Mouse (Mus musculus): ENCODE results near the gene Mrpl58.

The Mrpl58 gene

DNA sequence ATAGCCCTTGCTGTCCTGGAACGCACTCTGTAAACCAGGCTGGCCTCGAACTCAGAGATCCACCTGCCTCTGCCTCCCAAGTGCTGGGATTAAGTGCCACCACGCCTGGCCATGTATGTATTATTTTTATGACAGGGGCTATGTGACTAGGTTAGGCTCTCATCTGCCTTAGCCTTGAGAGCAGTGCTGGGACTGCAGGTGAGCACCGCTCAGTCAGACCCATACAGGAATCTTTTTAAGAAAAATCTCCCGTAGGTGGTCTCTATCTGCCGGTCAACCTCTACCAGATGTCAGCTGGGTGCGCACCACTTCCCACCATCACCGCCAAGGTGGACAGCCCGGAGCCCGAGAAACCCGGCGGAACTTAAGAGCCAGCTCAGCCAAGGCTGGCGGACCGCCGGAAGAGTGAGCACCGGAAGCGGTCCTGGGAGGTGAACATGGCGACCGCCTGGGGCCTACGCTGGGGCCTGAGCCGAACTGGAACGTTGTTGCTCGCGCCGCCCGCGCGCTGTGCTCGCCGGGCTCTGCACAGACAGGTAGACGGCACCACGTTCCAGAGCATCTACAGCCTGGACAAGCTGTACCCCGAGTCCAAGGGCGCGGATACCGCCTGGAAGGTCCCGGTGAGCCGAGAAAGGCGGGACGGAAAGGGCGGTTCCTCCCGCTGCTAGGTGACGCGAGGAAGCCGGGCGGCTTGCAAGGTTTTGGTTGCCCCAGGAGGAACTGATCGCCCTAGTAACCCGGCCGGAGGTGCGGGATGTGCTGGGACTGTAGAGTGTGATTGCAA is at the start of gene Mrpl58:
Gene Mrpl58, plus strand, starts transcription at position 415 of the 787 bp plus-strand sequence.
- DNase-seq (ENCODE audit: low spot score in 2 of 2): peak; percentile 77 to 81

DNA sequence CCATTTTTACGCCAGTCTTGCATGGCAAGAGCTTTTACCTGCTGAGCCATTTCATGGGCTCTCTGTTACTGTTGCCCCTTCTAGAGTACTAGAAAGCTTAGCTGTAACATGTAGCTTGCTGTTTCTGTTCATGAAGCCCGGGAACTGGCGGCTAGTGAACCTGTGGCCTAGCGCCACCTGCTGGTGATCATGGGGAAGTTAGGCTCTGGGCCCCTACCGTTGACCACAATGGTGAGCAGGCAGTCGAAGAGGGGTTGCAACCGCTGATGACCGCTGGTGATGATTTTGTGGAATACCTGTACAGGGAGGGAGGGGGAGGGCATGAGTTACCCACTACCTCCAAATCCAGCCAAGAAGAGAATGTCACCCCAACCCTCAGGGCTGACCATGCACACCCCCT is 49.4 kb upstream of the Mrpl58 start:
- DNase-seq (ENCODE audit: low spot score in 2 of 2): peak; percentile 59 to 66

GRCm38 (mm10) chr11:115358468-115358867 is 45.1 kb upstream of the Mrpl58 start:
- peak; percentile 63 to 77 for DNase-seq (ENCODE audit: low spot score in 2 of 2)

DNA sequence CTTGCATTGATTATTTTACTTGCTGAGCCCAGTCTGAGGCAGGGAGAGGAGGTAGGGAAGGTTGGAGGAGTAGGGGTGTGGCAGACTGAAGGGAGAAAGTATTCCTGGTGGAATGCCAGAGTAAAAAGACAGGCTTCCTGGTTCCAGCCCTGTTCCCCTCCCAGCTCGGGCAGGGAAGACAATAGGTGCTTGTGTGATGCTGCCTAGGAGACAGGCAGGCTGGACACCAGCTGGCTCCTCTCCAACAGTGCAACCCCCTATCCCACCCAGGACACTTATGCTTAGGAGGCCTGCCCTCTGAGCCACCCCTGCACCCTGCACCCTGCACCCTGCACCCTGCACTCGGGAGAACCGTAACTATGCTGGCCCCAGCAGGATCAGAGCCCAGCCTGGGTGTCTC is 44.3 kb upstream of the Mrpl58 start:
- no peak for DNase-seq (ENCODE audit: low spot score in 2 of 2)

GRCm38 (mm10) chr11:115359726-115360125 is 43.8 kb upstream of the Mrpl58 start:
- DNase-seq (ENCODE audit: low spot score in 2 of 2): no peak

GRCm38 (mm10) chr11:115364136-115364535 is 39.4 kb upstream of the Mrpl58 start:
- DNase-seq (ENCODE audit: low spot score in 2 of 2): no peak

DNA sequence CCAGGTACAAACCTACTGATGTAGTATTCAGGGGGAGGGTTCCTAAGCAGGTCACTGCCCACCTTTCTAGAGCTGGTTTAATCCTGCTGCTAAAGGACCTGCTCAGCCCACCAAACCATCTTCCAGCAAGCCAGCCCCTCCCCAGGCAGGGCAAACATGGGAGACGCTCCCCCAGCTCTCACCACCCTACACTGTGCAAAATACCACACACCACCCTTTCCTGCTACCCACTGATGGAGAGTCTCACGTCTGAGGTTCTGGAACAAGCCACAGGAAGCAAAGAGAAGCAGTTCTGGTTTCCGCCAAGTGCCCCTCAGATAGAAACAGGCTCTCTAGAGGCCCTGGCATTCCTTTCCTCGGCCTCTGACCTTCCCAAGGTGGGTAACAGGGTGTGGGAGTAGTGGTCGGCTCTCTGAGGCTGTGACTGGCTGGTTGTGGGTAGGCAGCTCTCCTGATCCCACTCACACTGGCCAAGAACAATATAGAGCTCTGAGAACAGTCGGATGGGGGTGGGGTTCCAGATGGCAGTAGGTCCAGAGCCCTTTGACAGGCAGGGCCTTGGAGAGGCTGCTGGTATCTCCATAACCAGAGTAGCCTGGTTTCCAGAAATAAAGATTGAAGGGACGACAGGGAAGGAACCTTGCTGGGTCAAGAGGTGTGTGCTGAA is 37.4 kb upstream of the Mrpl58 start:
- DNase-seq (ENCODE audit: low spot score in 2 of 2): no peak

DNA sequence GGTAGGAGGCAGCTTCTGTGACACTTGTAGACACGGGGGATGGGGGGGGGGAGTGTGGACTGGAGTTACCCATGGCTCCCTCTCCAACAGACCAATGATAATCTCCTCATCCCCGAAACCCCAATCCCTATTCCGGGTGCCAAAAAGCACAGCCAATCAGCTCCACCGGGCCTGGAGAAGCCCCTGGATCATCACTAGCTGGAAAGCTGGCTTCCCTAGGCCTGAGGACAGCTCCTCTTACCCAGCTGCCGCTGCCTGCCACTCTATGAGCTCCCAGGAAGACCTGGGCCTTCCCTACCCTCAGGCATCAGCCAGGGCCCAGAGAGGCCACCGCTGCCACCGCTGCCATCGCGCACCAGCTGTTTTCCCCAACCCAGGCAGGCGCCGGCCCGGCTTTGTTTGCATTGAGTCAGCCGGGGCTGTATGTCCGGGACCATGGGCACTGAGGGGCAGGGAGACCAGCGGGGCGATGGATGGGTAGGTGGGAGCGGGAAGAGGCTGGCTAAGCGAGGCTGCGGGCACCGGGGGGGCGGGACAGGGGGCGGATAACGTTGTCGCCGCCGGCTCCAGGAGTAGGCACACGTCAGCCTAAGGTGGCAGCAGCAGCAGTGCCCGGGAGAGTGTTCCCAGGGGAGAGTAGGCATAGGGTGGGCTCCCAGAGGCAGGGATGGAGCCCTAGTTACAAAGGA is 36.7 kb upstream of the Mrpl58 start:
- no peak for DNase-seq (ENCODE audit: low spot score in 2 of 2)

DNA sequence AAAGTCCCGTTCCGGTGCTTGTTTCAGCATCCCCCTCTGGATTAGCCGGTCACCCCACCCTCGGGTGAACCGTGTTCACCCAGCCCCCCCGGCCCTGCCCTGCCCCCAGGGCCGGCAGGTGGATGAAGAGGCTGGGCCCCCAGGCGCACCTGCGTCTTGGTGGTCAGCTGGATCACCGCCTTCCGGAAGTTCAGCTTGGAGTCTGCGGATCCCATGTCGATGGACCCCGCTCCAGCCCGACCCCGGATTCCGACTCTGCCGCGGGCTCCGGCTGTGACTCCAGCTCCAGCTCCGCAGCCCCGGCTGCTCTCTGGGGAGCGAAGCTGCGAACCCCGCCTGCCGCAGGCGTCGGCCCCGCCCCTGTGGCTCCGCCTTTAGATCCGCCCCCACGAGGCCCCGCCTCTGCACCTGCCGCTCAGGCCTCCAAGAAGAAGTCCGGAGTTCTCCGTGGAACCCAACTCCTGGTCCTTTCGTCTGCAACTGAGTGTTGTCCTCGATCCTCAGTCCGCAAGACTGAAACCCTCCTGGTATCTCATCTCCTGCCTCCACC is 36.1 kb upstream of the Mrpl58 start, which contains the start of gene Hid1:
Gene Hid1, minus strand, starts transcription at position 362 of the 550 bp plus-strand sequence.
- peak; percentile 63 to 72 for DNase-seq (ENCODE audit: low spot score in 2 of 2)

DNA sequence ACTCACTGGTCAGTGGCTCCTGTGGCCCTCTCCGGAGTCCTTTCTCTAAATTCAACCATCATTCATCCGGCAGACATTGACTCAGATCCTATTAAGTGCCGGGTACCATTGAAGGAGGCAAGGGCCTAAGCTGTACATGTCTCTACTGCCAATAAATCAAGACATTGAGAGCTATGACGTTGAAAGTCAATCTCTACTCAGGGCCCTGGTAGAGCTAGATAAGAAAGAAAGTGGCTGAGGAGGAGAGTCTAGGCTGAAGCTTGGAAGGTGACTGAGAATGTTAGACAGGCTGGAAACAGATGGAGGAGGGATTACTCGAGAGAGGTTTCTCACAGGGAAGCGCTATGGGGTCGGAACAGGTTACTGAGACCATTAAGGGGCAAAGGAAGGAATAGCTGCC is 33.2 kb upstream of the Mrpl58 start:
- DNase-seq (ENCODE audit: low spot score in 2 of 2): no peak

DNA sequence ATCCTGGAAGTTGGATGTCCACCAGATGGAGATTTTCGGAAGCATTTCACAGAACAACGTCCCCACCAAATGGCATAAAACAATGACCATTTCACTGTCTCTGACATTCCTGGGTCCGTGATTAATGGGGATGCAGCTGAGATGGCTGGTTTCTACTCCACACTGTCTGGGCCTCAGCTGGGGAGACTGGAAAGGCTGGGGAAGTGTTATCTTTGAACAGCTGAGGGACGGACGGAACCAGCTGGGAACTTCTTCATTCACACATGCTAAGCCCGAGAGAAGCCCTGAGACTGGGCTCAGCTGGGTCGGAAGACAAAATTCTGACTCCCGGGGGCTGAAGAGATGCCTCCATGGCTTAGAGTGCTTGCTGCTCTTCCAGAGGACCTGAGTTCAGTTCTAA is 32.2 kb upstream of the Mrpl58 start:
- no peak for DNase-seq (ENCODE audit: low spot score in 2 of 2)

- no peak for DNase-seq (ENCODE audit: low spot score in 2 of 2)
Observed at GRCm38 (mm10) chr11:115372015-115372414, 31.5 kb upstream of the Mrpl58 start.

- no peak for DNase-seq (ENCODE audit: low spot score in 2 of 2)
Observed at GRCm38 (mm10) chr11:115372737-115373136, 30.8 kb upstream of the Mrpl58 start.

DNA sequence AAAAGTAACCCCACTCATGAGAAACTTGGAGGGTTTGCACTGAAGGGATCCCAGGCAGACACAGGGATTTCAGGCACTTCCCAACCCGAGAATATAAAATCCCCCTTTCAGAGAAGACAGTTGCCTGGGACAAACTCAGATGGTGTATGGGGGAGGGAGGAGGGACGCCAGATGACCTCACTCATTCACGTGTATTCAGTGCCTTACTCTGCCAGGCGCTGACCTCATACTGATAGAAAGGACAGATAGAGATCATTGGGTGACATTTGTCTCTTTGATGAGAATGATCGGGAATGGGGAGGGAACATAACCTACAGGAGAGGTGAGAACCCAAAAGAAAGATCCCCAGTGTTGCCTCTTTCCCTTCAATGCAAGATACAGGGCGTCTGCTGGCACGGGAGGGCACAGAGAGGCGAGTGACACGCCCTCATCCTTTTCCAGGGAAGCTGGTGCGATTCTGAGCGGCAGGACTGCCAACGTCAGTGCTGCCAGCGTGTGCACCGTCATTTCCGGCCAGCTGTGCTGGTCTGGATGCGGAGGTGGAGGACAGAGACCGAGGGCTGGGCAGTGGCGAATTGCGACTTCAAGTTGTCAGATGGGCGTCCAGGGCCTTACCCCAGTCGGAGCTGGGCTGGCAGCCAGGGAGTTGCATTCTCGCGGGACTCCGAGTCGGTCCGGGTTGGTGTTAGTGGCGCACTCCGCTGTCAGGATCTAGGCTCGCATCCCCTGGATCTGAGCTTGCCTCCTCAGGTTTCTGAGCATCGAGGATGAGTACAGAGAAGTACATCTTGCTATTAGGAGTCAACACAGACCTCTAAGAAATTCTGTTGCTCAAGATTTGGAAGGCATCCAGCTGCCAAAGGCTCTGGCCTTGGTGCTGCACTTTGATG is 29.5 kb upstream of the Mrpl58 start:
- peak; percentile 25 to 44 for DNase-seq (ENCODE audit: low spot score in 2 of 2)

DNA sequence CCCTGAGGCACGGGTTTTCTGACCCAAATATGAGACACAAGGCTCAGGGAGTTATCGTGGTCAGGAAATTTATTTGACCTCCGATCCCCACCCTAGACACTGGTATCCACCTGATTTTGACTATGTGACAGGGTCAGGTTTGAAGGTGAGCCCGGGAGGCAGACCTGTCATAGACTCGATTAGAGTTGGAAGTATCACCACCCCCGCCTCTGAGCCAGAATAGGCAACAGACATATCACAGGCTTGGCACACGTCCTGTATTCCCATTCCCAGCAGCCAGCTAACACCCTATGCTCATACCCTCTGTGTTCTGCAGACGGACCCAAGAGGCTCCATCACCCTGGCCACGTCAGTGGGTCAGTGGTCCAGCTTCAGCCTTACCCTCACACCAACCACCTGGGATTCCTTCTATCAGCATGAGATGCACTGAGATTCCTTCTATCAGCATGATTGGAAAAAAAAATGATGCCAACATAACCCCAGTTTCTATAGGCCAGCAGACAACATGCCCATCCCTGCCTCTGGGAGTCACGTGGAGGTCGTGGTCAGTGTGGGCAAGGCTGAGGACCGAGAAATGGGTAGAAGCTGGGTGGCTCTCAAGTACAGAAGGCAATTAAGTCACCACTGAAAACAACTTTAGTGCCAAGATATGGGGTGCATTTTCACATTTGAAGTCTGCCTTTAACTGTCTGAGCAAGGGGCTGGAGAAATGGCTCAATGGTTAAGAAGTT is 28.7 kb upstream of the Mrpl58 start:
- DNase-seq (ENCODE audit: low spot score in 2 of 2): no peak

DNA sequence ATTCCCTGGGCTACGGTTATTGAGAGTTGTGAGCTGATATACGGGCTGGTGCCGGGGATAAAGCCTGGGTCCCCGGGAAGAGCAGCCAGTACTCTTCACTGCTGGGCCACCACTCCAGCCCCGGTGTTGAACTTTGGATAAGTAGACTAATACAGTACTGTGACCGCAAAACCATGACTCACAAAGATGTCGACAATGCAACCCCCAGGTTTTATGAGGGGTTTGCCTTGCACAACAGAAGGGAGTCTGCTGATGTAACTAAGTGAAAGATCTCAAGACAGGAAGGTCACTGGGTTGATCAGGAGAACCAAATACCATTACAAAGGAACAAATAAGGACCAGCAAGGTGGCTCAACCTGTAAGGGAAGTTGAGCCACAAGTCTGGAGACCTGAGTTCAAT is 26.8 kb upstream of the Mrpl58 start:
- no peak for DNase-seq (ENCODE audit: low spot score in 2 of 2)

GRCm38 (mm10) chr11:115377254-115377653 is 26.3 kb upstream of the Mrpl58 start:
- no peak for DNase-seq (ENCODE audit: low spot score in 2 of 2)

- DNase-seq (ENCODE audit: low spot score in 2 of 2): no peak
Observed at GRCm38 (mm10) chr11:115377854-115378253, 25.7 kb upstream of the Mrpl58 start.

DNA sequence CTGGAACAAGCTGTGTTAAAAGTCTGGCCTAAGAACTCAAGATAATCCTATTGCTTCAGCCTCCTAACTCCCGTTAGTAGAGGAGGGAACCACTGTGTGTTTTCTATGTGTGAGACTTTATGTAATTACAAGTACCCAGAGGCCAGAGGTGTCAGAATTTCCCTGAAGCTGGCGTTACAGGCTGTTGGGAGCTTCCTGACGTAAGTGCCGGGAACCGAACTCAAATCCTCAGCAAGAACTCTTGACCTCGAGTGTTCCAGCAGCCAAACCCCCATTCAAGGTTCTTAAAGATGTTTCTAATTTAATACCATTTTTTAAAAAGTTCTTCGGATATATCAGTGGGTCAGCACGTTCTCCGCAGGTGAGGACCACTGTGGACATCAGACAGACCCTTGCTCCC is 22.3 kb upstream of the Mrpl58 start:
- no peak for DNase-seq (ENCODE audit: low spot score in 2 of 2)

DNA sequence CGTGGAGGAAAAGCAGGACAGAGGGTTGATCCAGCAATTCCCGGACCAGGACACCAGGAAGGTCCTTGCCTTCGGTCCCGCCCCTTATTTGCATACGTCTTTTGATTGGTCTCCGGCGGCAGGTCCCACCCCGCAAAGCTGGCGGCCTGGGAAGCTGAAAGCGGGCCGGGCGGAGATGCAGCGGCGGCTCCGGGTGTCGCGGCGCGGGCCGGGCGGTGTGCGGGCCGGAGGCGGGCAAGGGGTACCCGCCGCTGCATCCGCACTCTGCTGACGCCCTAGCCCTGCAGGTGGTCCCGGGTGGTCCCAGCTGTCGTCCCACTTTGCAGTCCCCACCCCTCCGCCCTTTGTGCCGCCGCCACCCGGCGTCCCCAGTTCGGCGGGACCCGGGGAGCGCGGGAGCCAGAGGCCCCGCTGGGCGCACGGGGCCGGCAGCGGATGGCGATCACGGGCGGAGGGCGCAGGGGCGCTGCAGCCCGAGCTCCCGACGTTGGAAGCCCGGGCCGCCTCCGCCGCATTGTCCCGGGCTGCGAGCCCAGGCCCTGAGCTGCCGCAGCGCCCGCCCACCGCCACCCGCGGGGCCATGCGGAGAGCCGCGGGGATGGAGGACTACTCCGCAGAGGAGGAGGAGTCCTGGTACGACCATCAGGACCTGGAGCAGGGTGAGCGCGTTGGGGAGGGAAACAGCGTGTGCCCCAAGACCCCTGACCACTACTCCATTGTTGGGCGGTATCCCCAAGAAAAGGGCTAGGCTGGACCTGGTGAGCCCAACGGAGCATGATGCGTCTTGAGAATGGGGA is 21.6 kb upstream of the Mrpl58 start, which contains the start of gene Cdr2l:
Gene Cdr2l, plus strand, starts transcription at position 174 of the 797 bp plus-strand sequence.
- no peak for DNase-seq (ENCODE audit: low spot score in 2 of 2)
